Mouse (Mus musculus): ENCODE data around the gene Rab37. TPM values are rescaled to one million over a fixed set of nuclear protein-coding genes. Genes with fewer than 3 reads are reported as not detected.

The Rab37 gene
- polyA plus RNA-seq, 1 experiment from 2014 or later: 0.35 TPM

GRCm38 (mm10) chr11:115084595-115084994 lies 6.6 kb upstream of the Rab37 start:
- no peak for DNase-seq (ENCODE audit: low read depth, low spot score)
- no peak for TF ChIP-seq CTCF (IDR thresholded peaks at IDR 0.05)
- peaks cover 15% of the 10 kb centered on the region for H3K27me3 ChIP-seq
- in situ Hi-C loops (cut with MboI; ENCODE audit: low pct_unique_long_range_greater_than_20kb): loop anchor here (5.0 kb wide), 1 partner anchor 73 kb away; no protein-coding TSS in a partner anchor
- CTCF ChIA-PET: interaction anchor here (2.2 kb wide), 1 partner anchor 9 kb away, joined by 7 read pairs; no protein-coding TSS in a partner anchor
- POLR2A ChIA-PET: no interaction called here
- no peak for ATAC-seq

- ChIA-PET CTCF (interaction anchor here (2.2 kb wide), 1 partner anchor 9 kb away, joined by 7 read pairs; no protein-coding TSS in a partner anchor), POLR2A (no interaction called here)
- ATAC-seq (no peak), DNase-seq (ENCODE audit: low read depth, low spot score) (no peak)
- TF ChIP-seq CTCF (IDR thresholded peaks at IDR 0.05): no peak
- peaks cover 15% of the 10 kb centered on the region for H3K27me3 ChIP-seq
- in situ Hi-C loops (cut with MboI; ENCODE audit: low pct_unique_long_range_greater_than_20kb): no loop called here
These were observed 6.2 kb upstream of the Rab37 start for GRCm38 (mm10) chr11:115085064-115085463.

GRCm38 (mm10) chr11:115086213-115086612 lies 5.0 kb upstream of the Rab37 start:
- CTCF ChIA-PET: no interaction called here
- POLR2A ChIA-PET: no interaction called here
- ATAC-seq (no peak), DNase-seq (ENCODE audit: low read depth, low spot score) (no peak)
- peaks cover 16% of the 10 kb centered on the region for H3K27me3 ChIP-seq
- in situ Hi-C loops (cut with MboI; ENCODE audit: low pct_unique_long_range_greater_than_20kb): no loop called here
- no peak for TF ChIP-seq CTCF (IDR thresholded peaks at IDR 0.05)

- peak; percentile 47 for TF ChIP-seq CTCF (IDR thresholded peaks at IDR 0.05)
- ChIA-PET CTCF (interaction anchor here (1.6 kb wide), 1 partner anchor 8 kb away, joined by 4 read pairs; no protein-coding TSS in a partner anchor), POLR2A (no interaction called here)
- in situ Hi-C loops (cut with MboI; ENCODE audit: low pct_unique_long_range_greater_than_20kb): no loop called here
- ATAC-seq (no peak), DNase-seq (ENCODE audit: low read depth, low spot score) (no peak)
- H3K27me3 ChIP-seq: peaks cover 26% of the 10 kb centered on the region
These were observed 1.4 kb upstream of the Rab37 start for GRCm38 (mm10) chr11:115089853-115090252.

- in situ Hi-C loops (cut with MboI; ENCODE audit: low pct_unique_long_range_greater_than_20kb): no loop called here
- POLR2A ChIA-PET: no interaction called here
- DNase-seq (ENCODE audit: low read depth, low spot score) (no peak), ATAC-seq (no peak)
- H3K27me3 ChIP-seq: peaks cover 18% of the 10 kb centered on the region
- no peak for TF ChIP-seq CTCF (IDR thresholded peaks at IDR 0.05)
- CTCF ChIA-PET: no interaction called here
These were observed 909 bp downstream of the Rab37 start for GRCm38 (mm10) chr11:115092140-115092539.

- ChIA-PET POLR2A (no interaction called here), CTCF (no interaction called here)
These were observed 7.1 kb downstream of the Rab37 start for GRCm38 (mm10) chr11:115098203-115098932.

GRCm38 (mm10) chr11:115099241-115099840 lies 8.1 kb downstream of the Rab37 start:
- in situ Hi-C loops (cut with MboI; ENCODE audit: low pct_unique_long_range_greater_than_20kb): no loop called here
- no peak for TF ChIP-seq CTCF (IDR thresholded peaks at IDR 0.05)
- H3K27me3 ChIP-seq: peaks cover 9% of the 10 kb centered on the region
- CTCF ChIA-PET: no interaction called here
- no peak for DNase-seq (ENCODE audit: low read depth, low spot score)
- ATAC-seq: no peak
- POLR2A ChIA-PET: no interaction called here

More at GRCm38 (mm10) chr11:115098203-115098932, 7.1 kb downstream of the Rab37 start:
- DNase-seq (ENCODE audit: low read depth, low spot score) (no peak), ATAC-seq (no peak)
- peaks cover 9% of the 10 kb centered on the region for H3K27me3 ChIP-seq
- no peak for TF ChIP-seq CTCF (IDR thresholded peaks at IDR 0.05)
- in situ Hi-C loops (cut with MboI; ENCODE audit: low pct_unique_long_range_greater_than_20kb): no loop called here

GRCm38 (mm10) chr11:115100032-115100621 lies 8.9 kb downstream of the Rab37 start:
- CTCF ChIA-PET: no interaction called here

GRCm38 (mm10) chr11:115100741-115101140 lies 9.5 kb downstream of the Rab37 start:
- CTCF ChIA-PET: no interaction called here

More at GRCm38 (mm10) chr11:115100032-115100621, 8.9 kb downstream of the Rab37 start:
- POLR2A ChIA-PET: no interaction called here
- no peak for TF ChIP-seq CTCF (IDR thresholded peaks at IDR 0.05)
- ATAC-seq (no peak), DNase-seq (ENCODE audit: low read depth, low spot score) (no peak)
- in situ Hi-C loops (cut with MboI; ENCODE audit: low pct_unique_long_range_greater_than_20kb): no loop called here
- peaks cover 9% of the 10 kb centered on the region for H3K27me3 ChIP-seq

GRCm38 (mm10) chr11:115101615-115102051 lies 10.4 kb downstream of the Rab37 start:
- peaks cover 9% of the 10 kb centered on the region for H3K27me3 ChIP-seq
- TF ChIP-seq CTCF (IDR thresholded peaks at IDR 0.05): no peak
- DNase-seq (ENCODE audit: low read depth, low spot score): no peak
- no peak for ATAC-seq
- in situ Hi-C loops (cut with MboI; ENCODE audit: low pct_unique_long_range_greater_than_20kb): no loop called here
- ChIA-PET CTCF (no interaction called here), POLR2A (no interaction called here)

More at GRCm38 (mm10) chr11:115100741-115101140, 9.5 kb downstream of the Rab37 start:
- in situ Hi-C loops (cut with MboI; ENCODE audit: low pct_unique_long_range_greater_than_20kb): no loop called here
- ATAC-seq: no peak
- peaks cover 9% of the 10 kb centered on the region for H3K27me3 ChIP-seq
- no peak for DNase-seq (ENCODE audit: low read depth, low spot score)
- no peak for TF ChIP-seq CTCF (IDR thresholded peaks at IDR 0.05)
- POLR2A ChIA-PET: no interaction called here

- no peak for TF ChIP-seq CTCF (IDR thresholded peaks at IDR 0.05)
- no peak for ATAC-seq
- in situ Hi-C loops (cut with MboI; ENCODE audit: low pct_unique_long_range_greater_than_20kb): no loop called here
- ChIA-PET POLR2A (no interaction called here), CTCF (interaction anchor here (0.6 kb wide), 1 partner anchor 1145 kb away, joined by 3 read pairs; no protein-coding TSS in a partner anchor)
- peaks cover 9% of the 10 kb centered on the region for H3K27me3 ChIP-seq
- DNase-seq (ENCODE audit: low read depth, low spot score): no peak
These were observed 10.9 kb downstream of the Rab37 start for GRCm38 (mm10) chr11:115102116-115102515.
